In genomic region chr5:64323286-64323685, GRCm38 (mm10) we compare ENCODE assay signal across 21 mouse cellular contexts.
A peak's percentile ranks its signal among the peaks of the same experiment; 100 is the strongest.
DNase-seq lines count a peak whose midpoint lies in the region; ATAC-seq and TF ChIP-seq lines count a peak whose summit lies in the region.
"Had no signal": no experiment of that assay in that cellular context is flagged by ENCODE, and none has a peak within 500 bp of the region (broad histone marks: within the 10 kb centered on the region; RNA-seq: fewer than 3 reads in every experiment).

No protein-coding gene starts in this region.

- H3K9ac ChIP-seq in kidney, embryonic 15.5 days, result no peak overlapping the region
- no peak overlapping the region for H3K9ac ChIP-seq in limb, embryonic 15.5 days
- no peak overlapping the region for H3K9ac ChIP-seq in hindbrain, embryonic 13.5 days
- H3K9ac ChIP-seq: embryonic facial prominence, embryonic 13.5 days; forebrain, embryonic 15.5 days; heart, embryonic 15.5 days; hindbrain, embryonic 14.5 days had no signal

- intact Hi-C loops in gastrocnemius, adult 2 months (cut with DNase I), result no loop called here

- no peak for TF ChIP-seq CTCF in gastrocnemius, adult 2 months (IDR thresholded peaks at IDR 0.05)
- no peak for TF ChIP-seq CTCF in kidney, adult 2 months (conservative IDR thresholded peaks at IDR 0.05; ENCODE audit: insufficient read depth, insufficient read length, low read depth, low read length)

- no peak overlapping the region for H3K4me3 ChIP-seq in gastrocnemius, adult 2 months
- H3K4me3 ChIP-seq in kidney, adult 2 months (ENCODE audit: insufficient read depth, low read depth, low read length), result no peak overlapping the region
- H3K4me3 ChIP-seq in kidney, embryonic 15.5 days (replicated peaks), result no peak overlapping the region
- H3K4me3 ChIP-seq in limb, embryonic 15.5 days, result no peak overlapping the region
- H3K4me3 ChIP-seq in limb, embryonic 10.5 days, result no peak overlapping the region
- H3K4me3 ChIP-seq in hindbrain, embryonic 13.5 days, result no peak overlapping the region
- H3K4me3 ChIP-seq: embryonic facial prominence, embryonic 13.5 days; forebrain, embryonic 15.5 days; heart, embryonic 15.5 days had no signal

- peaks cover 46% of the 10 kb centered on the region for H3K4me1 ChIP-seq in kidney, adult 2 months (ENCODE audit: control insufficient read depth, insufficient read depth, low read length)
- peaks cover 40% of the 10 kb centered on the region for H3K4me1 ChIP-seq in kidney, embryonic 15.5 days
- H3K4me1 ChIP-seq in limb, embryonic 15.5 days, result peaks cover 38% of the 10 kb centered on the region
- peaks cover 20% of the 10 kb centered on the region for H3K4me1 ChIP-seq in limb, embryonic 10.5 days
- peaks cover 32% of the 10 kb centered on the region for H3K4me1 ChIP-seq in hindbrain, embryonic 13.5 days (replicated peaks)

- H3K36me3 ChIP-seq in kidney, adult 2 months (ENCODE audit: control insufficient read depth, insufficient read depth, low read length), result peaks cover under 1% of the 10 kb centered on the region; the same call in 1 of the 2 replicates
- H3K36me3 ChIP-seq in kidney, embryonic 15.5 days, result peaks cover 47% of the 10 kb centered on the region
- peaks cover 9% of the 10 kb centered on the region; the same call in 1 of the 2 replicates for H3K36me3 ChIP-seq in limb, embryonic 15.5 days
- peaks cover 67% of the 10 kb centered on the region for H3K36me3 ChIP-seq in limb, embryonic 10.5 days
- H3K36me3 ChIP-seq in hindbrain, embryonic 13.5 days, result peaks cover 21% of the 10 kb centered on the region
- H3K36me3 ChIP-seq: forebrain, embryonic 15.5 days had no signal

- ATAC-seq in kidney, embryonic 15.5 days (replicated peaks; ENCODE audit: low FRiP score), result no peak
- no peak for ATAC-seq in limb, embryonic 15.5 days (ENCODE audit: insufficient number of reproducible peaks, low FRiP score, low TSS enrichment, low read depth)
- no peak for ATAC-seq in hindbrain, embryonic 13.5 days (ENCODE audit: low FRiP score)
- ATAC-seq: activated CD4-positive, CD25-positive, alpha-beta regulatory T cell, adult 4 months; forebrain, embryonic 15.5 days; Patski had no signal

- H3K9me3 ChIP-seq in kidney, embryonic 15.5 days (replicated peaks), result no peaks in the 10 kb centered on the region
- no peaks in the 10 kb centered on the region for H3K9me3 ChIP-seq in limb, embryonic 15.5 days
- no peaks in the 10 kb centered on the region for H3K9me3 ChIP-seq in limb, embryonic 10.5 days (replicated peaks)
- H3K9me3 ChIP-seq in hindbrain, embryonic 13.5 days, result no peaks in the 10 kb centered on the region
- H3K9me3 ChIP-seq: embryonic facial prominence, embryonic 13.5 days; forebrain, embryonic 15.5 days; heart, embryonic 15.5 days had no signal

- no peak overlapping the region for H3K4me2 ChIP-seq in kidney, embryonic 15.5 days
- no peak overlapping the region for H3K4me2 ChIP-seq in limb, embryonic 15.5 days
- no peak overlapping the region for H3K4me2 ChIP-seq in hindbrain, embryonic 13.5 days
- H3K4me2 ChIP-seq: embryonic facial prominence, embryonic 13.5 days; forebrain, embryonic 15.5 days; heart, embryonic 11.5 days; heart, embryonic 15.5 days; hindbrain, embryonic 14.5 days had no signal

- no peaks in the 10 kb centered on the region for H3K27me3 ChIP-seq in kidney, adult 2 months (replicated peaks; ENCODE audit: control insufficient read depth, insufficient read depth, low read length)
- H3K27me3 ChIP-seq in kidney, embryonic 15.5 days, result no peaks in the 10 kb centered on the region
- H3K27me3 ChIP-seq in limb, embryonic 15.5 days, result no peaks in the 10 kb centered on the region
- H3K27me3 ChIP-seq in limb, embryonic 10.5 days (ENCODE audit: low read depth, poor library complexity, severe bottlenecking), result no peaks in the 10 kb centered on the region
- H3K27me3 ChIP-seq in hindbrain, embryonic 13.5 days, result no peaks in the 10 kb centered on the region
- H3K27me3 ChIP-seq: CH12.LX; embryonic facial prominence, embryonic 13.5 days; forebrain, embryonic 15.5 days; heart, embryonic 15.5 days; Patski had no signal

- WGBS in kidney, adult 2 months, result 62% methylated on average over 4 of the region's 4 CpGs
- 86% methylated on average over 4 of the region's 4 CpGs for WGBS in kidney, embryonic 15.5 days
- 87% methylated on average over 4 of the region's 4 CpGs for WGBS in limb, embryonic 15.5 days
- 89% methylated on average over 4 of the region's 4 CpGs for WGBS in limb, embryonic 10.5 days
- WGBS in hindbrain, embryonic 13.5 days, result 90% methylated on average over 4 of the region's 4 CpGs

- H3K27ac ChIP-seq in gastrocnemius, adult 2 months, result peak overlapping the region; percentile 89
- H3K27ac ChIP-seq in kidney, adult 2 months (ENCODE audit: insufficient read depth, low read depth, low read length), result peak overlapping the region; percentile 28; the same call in 1 of the 2 replicates
- H3K27ac ChIP-seq in kidney, embryonic 15.5 days, result no peak overlapping the region
- H3K27ac ChIP-seq in limb, embryonic 15.5 days, result 0 out of 2 replicates have a peak overlapping the region, but pooled peaks have one; percentile 88
- H3K27ac ChIP-seq in limb, embryonic 10.5 days, result no peak overlapping the region
- no peak overlapping the region for H3K27ac ChIP-seq in hindbrain, embryonic 13.5 days
- H3K27ac ChIP-seq: forebrain, embryonic 15.5 days; hindbrain, embryonic 14.5 days had no signal

- TF ChIP-seq POLR2A in kidney, adult 2 months (IDR thresholded peaks at IDR 0.05; ENCODE audit: low read depth, low read length), result no peak

- peak; percentile 11 for DNase-seq in gastrocnemius, adult 2 months
- no peak for DNase-seq in gastrocnemius, adult 8-10 months (ENCODE audit: low spot score in 2 of 2)
- peak; percentile 61 for DNase-seq in kidney, adult 2 months
- no peak for DNase-seq in limb, embryonic 10.5 days (ENCODE audit: low spot score)
- DNase-seq: adrenal gland, postnatal 14 days; cerebellum, adult 18-20 months; cerebellum, adult 9-11 months; cerebellum, postnatal 36 days; gastrocnemius, postnatal 14 days; heart, postnatal 14 days had no signal

Comparison
In these comparisons a context has a peak if more than half of its experiments do, and no peak if none do; other contexts are left out.
1. DNase-seq: peak in gastrocnemius, adult 2 months (single experiment) and kidney, adult 2 months (single experiment); none in gastrocnemius, adult 8-10 months (0 of 2) and limb, embryonic 10.5 days (single experiment).
2. H3K27ac ChIP-seq: peak in gastrocnemius, adult 2 months (single experiment), kidney, adult 2 months (single experiment) and limb, embryonic 15.5 days (single experiment); none in kidney, embryonic 15.5 days (single experiment), limb, embryonic 10.5 days (single experiment) and hindbrain, embryonic 13.5 days (single experiment).